Mouse (Mus musculus): ENCODE data around the gene Hist2h2ac.

- no peak for TF ChIP-seq GATA1 (IDR thresholded peaks at IDR 0.05; ENCODE audit: low read length)
- no peak for TF ChIP-seq TAL1 (IDR thresholded peaks at IDR 0.05; ENCODE audit: low read length)
These were observed at the start of gene Hist2h2ac, which contains the start of gene Hist2h2be for GRCm38 (mm10) chr3:96220765-96221639.
